Mouse (Mus musculus): ENCODE results near the gene Tbx4. TPM values are rescaled to one million over a fixed set of nuclear protein-coding genes. Genes with fewer than 3 reads are reported as not detected.

Gene Tbx4
- not detected for total RNA-seq (2023)

GRCm38 (mm10) chr11:85885665-85886428, at the start of gene Tbx4:
Tbx4 (plus strand) TSS chr11:85886422.

GRCm38 (mm10) chr11:85850233-85850632, 36.0 kb upstream of the Tbx4 start, which contains the start of gene Gm11444:
Gm11444 (minus strand) TSS chr11:85850333.

Other genes with a start within 250 kb of the Tbx4 start
- 1.4 TPM for gene Tbx2, start 53.9 kb upstream of the Tbx4 start, total RNA-seq (2023)
- not detected for gene Gm11444, start 36.1 kb upstream of the Tbx4 start, total RNA-seq (2023)

All from CD4-positive naive resting alpha-beta T cell, adult 57 days (primary cell).